Mouse (Mus musculus) brain, embryonic 14.5 days (tissue): ENCODE results near the gene Sez6.

Source experiments
- CTCF ChIP-seq: fragments of 200-500 bp; IDR thresholded peaks from 2 replicates; pipeline ENCODE4 v1.5.1; 2012; ENCODE audit warnings: inconsistent platforms, mild to moderate bottlenecking, moderate library complexity, borderline replicate concordance; ENCODE audit not compliant: insufficient read depth, insufficient read length; ENCODE audit errors: extremely low read depth
- POLR2A ChIP-seq: fragments of 200-500 bp; IDR thresholded peaks from 2 replicates; pipeline ENCODE4 v1.6.1; 2012; ENCODE audit warnings: mild to moderate bottlenecking, inconsistent platforms, borderline replicate concordance; ENCODE audit not compliant: poor library complexity, insufficient read depth, insufficient read length, severe bottlenecking; ENCODE audit errors: extremely low read depth

- TF ChIP-seq POLR2A (no peak), CTCF (no peak)
These were observed 45.4 kb upstream of the Sez6 start for GRCm38 (mm10) chr11:77885246-77885575.
